Mouse (Mus musculus) spleen, adult 2 months (tissue): ENCODE data around the gene Ppp1r32. TPM values are rescaled to one million over a fixed set of nuclear protein-coding genes. Genes with fewer than 3 reads are reported as not detected.
A peak's percentile ranks its signal among the peaks of the same experiment; 100 is the strongest.

Experiments
- DNase-seq, 2 experiments: peaks; one replicate each; pipeline versions ENCODE4 v3.0.0 to v3.0.0-alpha.2; 2012 to 2021; ENCODE audit warnings: low spot score in 2 of 2, low read depth in 1 of 2
- H3K27ac ChIP-seq: fragments of 200-500 bp; 2 replicates; pipeline ENCODE4 v1.5.1; 2012; ENCODE audit warnings: low read length, inconsistent platforms; ENCODE audit not compliant: insufficient read depth
- H3K27me3 ChIP-seq: fragments of 200-500 bp; 2 replicates; pipeline ENCODE4 v1.6.1; 2012; ENCODE audit warnings: mild to moderate bottlenecking, moderate library complexity, low read length, inconsistent platforms; ENCODE audit not compliant: control insufficient read depth, insufficient read depth
- H3K36me3 ChIP-seq: fragments of 200-500 bp; 2 replicates; pipeline ENCODE4 v1.6.1; 2012; ENCODE audit warnings: mild to moderate bottlenecking, low read length, inconsistent platforms; ENCODE audit not compliant: control insufficient read depth, insufficient read depth
- H3K4me1 ChIP-seq: fragments of 200-500 bp; 2 replicates; pipeline ENCODE4 v1.6.1; 2011; ENCODE audit warnings: inconsistent platforms; ENCODE audit not compliant: control insufficient read depth, insufficient read depth, insufficient read length
- H3K4me3 ChIP-seq: fragments of 200-500 bp; 2 replicates; pipeline ENCODE4 v1.5.1; 2011; ENCODE audit warnings: mild to moderate bottlenecking, inconsistent platforms; ENCODE audit not compliant: insufficient read depth, insufficient read length; ENCODE audit errors: extremely low read depth
- CTCF ChIP-seq: fragments of 200-500 bp; IDR thresholded peaks from 2 replicates; pipeline ENCODE4 v1.5.1; 2011; ENCODE audit warnings: mild to moderate bottlenecking, inconsistent platforms; ENCODE audit not compliant: insufficient read depth, insufficient read length, insufficient replicate concordance; ENCODE audit errors: extremely low read depth
- POLR2A ChIP-seq: fragments of 200-500 bp; IDR thresholded peaks from 2 replicates; pipeline ENCODE4 v1.6.1; 2011; ENCODE audit warnings: low read depth, low read length, inconsistent platforms
- WGBS: fragments of 180-500 bp; shearing (Covaris S2); methylation state at CpG from one replicate; pipeline ENCODE4 v1.1.7; 2018; 5-methylcytosine and 5-hydroxymethylcytosine counted together
- polyA plus RNA-seq: library from polyadenylated mRNA; depleted of rRNA; stranded (reverse); fragments of >200 nt; gene quantifications from 2 replicates; pipeline ENCODE4 v1.2.3, GENCODE M21; 2012

The Ppp1r32 gene
- polyA plus RNA-seq, 1 experiment: 0.55 TPM

DNA sequence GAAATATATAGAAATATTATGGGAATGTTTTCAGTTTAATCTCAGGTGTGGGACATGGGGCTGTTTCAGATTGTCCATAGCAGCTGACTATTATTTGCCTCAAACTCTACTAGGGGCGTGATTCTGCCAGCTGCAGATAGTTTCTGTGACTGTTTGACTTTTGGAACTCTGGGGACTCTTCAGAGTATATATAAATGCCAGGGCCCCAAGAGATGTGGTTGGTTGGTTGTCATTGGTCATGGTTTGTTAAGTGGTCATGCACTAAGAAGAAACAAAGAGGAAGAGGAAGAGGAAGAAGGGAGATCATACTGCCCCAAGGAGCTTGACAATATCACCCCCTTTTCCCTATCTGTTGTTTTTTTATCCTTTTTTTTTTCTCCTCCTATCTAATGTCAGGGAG is 39.2 kb upstream of the Ppp1r32 start:
- H3K4me1 ChIP-seq: peaks cover 10% of the 10 kb centered on the region

DNA sequence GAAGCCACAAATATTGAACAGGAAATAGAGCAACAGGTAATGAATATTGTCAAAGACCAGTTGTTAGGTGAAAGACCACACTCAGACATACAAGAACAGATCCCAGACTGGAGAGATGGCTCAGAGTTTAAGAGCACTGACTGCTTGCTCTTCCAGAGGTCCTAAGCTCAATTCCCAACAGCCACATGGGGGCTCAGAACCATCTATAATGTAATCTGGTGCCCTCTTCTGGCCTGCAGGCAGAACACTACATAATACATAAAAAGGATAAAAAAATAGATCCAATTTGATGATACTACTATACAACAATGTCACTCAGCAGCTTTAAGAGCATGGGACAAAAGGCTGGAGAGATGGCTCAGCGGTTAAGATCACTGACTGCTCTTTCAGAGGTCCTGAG is 37.6 kb upstream of the Ppp1r32 start:
- 65% methylated on average over 1 of the region's 1 CpGs for WGBS
- Histone ChIP-seq H3K27ac (no peak overlapping the region), H3K27me3 (no peaks in the 10 kb centered on the region), H3K4me3 (no peak overlapping the region), H3K36me3 (peaks cover 14% of the 10 kb centered on the region), H3K4me1 (peaks cover 10% of the 10 kb centered on the region)
- TF ChIP-seq POLR2A: no peak
- TF ChIP-seq CTCF: no peak
- no peak for DNase-seq

More for the DNA sequence above, 39.2 kb upstream of the Ppp1r32 start:
- WGBS: 33% methylated on average over 1 of the region's 1 CpGs
- Histone ChIP-seq H3K27me3 (no peaks in the 10 kb centered on the region), H3K36me3 (peaks cover 4% of the 10 kb centered on the region), H3K27ac (no peak overlapping the region), H3K4me3 (no peak overlapping the region)
- no peak for DNase-seq
- TF ChIP-seq CTCF: no peak
- no peak for TF ChIP-seq POLR2A

DNA sequence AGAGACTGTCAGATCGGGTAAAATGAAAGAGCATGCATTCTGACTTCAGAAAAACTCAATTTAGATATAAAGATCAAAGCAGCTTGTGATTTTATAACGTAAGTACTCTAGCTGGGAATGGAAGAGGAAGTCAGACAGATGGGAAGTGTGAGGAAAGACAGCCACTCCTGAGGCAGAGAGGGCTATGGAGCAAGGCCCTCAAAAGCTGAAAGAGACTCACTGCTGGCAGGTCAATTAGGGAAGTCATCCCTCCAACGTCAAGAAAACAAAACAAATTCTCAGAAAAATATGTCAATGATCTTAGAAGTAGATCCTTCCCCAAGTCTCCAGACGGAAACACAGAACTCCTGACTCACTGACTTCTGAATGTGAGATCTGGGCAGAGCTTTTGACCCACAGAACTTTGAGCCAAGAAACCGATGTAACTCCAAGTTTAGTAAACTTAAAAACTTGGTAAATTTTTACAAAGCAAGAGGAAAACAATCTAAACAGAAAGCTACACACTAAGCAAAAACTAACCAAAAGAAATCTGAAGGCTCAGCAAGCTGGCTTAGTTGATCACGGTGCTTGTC is 28.1 kb upstream of the Ppp1r32 start:
- TF ChIP-seq POLR2A (no peak), CTCF (no peak)
- 75% methylated on average over 6 of the region's 6 CpGs for WGBS
- Histone ChIP-seq H3K4me1 (no peaks in the 10 kb centered on the region), H3K27ac (no peak overlapping the region), H3K27me3 (no peaks in the 10 kb centered on the region), H3K36me3 (peaks cover 25% of the 10 kb centered on the region), H3K4me3 (no peak overlapping the region)
- DNase-seq: no peak

DNA sequence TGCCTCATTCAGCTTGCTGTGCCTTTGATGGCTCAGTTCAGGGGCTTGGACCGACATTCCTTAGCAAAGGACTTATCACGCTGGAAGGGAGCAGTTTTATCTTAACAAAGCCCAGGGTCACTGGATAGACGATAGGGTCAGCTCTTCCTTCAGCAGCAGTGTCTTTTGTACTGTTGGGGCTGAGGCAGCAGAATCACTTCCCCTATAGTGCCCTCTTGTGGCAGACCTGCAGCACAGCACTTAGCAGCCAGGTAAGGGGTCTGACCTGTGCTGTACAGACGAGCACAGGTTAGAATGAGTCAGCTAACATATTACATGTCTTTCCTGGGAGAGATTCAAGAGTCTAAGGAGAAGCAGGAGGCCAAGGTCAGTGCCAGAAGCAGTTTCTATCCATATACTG is 19.8 kb upstream of the Ppp1r32 start:
- H3K36me3 ChIP-seq: peaks cover 29% of the 10 kb centered on the region
- H3K27me3 ChIP-seq: no peaks in the 10 kb centered on the region
- WGBS: 27% methylated on average over 4 of the region's 4 CpGs
- TF ChIP-seq CTCF: peak; percentile 71; the same call in 1 of the 2 replicates
- TF ChIP-seq POLR2A: no peak
- H3K27ac ChIP-seq: no peak overlapping the region
- peak in 1 of 2 experiments; percentile 30 for DNase-seq
- H3K4me1 ChIP-seq: no peaks in the 10 kb centered on the region
- H3K4me3 ChIP-seq: no peak overlapping the region

DNA sequence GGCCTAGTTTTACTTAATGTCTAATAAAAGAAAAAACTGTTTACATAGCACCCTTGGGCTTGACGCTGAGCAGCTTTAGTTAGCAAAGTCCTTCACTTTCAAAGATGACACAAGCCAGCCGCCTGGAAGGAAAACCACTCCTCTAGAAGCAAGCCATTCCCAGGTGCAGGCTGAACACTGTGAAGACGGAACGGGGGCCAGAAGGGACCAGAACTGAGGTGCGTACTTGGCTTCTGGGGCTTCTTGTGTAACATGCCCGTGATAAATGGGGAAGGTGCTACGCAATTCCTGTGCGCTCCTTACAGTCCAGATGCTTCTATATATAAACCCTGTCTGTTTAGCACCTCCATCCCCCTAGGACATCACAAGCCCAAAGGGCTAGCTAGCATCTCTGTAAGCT is 17.9 kb upstream of the Ppp1r32 start:
- H3K27me3 ChIP-seq: no peaks in the 10 kb centered on the region
- WGBS: 95% methylated on average over 8 of the region's 8 CpGs
- H3K36me3 ChIP-seq: peaks cover 26% of the 10 kb centered on the region
- H3K4me3 ChIP-seq: no peak overlapping the region
- no peak overlapping the region for H3K27ac ChIP-seq
- no peaks in the 10 kb centered on the region for H3K4me1 ChIP-seq
- no peak for TF ChIP-seq POLR2A
- no peak for TF ChIP-seq CTCF
- no peak for DNase-seq

DNA sequence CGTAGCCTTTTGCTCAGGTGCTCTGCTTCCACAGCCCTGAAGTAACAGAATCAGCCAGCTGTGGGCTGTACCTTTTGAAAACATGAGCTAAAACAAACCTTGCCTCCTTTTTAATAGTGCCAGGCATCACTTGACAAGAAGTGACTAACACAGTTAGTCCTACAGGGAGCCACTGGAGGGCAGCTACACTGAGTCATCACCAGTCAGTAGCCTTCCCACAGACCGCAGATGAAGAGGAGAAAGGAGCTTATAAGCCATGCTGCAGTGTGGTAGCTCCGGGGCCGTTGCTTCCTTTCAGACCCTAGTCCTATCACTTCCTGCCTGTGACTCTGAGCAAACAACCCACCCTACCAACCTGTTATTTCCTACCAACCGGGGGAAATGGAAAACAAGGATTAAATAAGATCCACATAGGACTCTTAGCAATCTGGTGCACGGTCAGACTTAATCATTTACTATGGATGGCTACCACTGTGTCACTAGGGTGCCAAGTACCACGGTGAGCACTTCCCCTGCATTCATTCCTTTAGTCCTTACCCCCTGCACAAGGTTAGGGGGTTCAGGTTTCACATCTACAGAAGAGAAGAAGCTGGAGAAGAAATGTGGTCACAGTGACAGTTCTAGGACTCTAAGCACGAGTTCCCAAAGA is 14.9 kb upstream of the Ppp1r32 start:
- WGBS: 32% methylated on average over 8 of the region's 8 CpGs
- Histone ChIP-seq H3K36me3 (peaks cover 22% of the 10 kb centered on the region), H3K27me3 (no peaks in the 10 kb centered on the region), H3K27ac (no peak overlapping the region), H3K4me1 (no peaks in the 10 kb centered on the region), H3K4me3 (no peak overlapping the region)
- no peak for DNase-seq
- TF ChIP-seq CTCF (no peak), POLR2A (no peak)

DNA sequence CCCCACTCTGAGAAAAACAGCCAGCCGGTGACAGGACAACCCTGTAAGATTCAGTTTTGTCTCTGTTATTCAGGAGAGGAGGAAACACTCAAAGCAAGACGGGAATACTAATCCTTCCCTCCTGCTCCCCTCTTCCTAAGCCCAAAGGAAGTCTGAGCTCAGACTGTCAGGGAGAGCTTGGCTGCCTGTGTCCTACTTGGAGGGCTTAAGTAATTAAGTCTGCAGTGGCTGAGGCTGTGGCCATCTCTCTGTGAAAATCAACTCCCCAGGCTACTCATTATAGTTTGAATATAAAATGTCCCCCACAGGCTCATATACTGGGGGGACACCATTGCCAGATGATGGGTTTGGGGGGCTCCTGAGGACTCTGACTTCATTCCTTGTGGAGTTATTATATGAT is 14.2 kb upstream of the Ppp1r32 start:
- Histone ChIP-seq H3K27me3 (no peaks in the 10 kb centered on the region), H3K4me3 (no peak overlapping the region), H3K36me3 (peaks cover 22% of the 10 kb centered on the region), H3K27ac (no peak overlapping the region), H3K4me1 (no peaks in the 10 kb centered on the region)
- TF ChIP-seq POLR2A (no peak), CTCF (no peak)
- WGBS: 83% methylated on average over 2 of the region's 2 CpGs
- DNase-seq: no peak
